Mouse (Mus musculus) lung, embryonic 14.5 days (tissue): Measurements from ENCODE around the gene Btbd9. TPM values are rescaled to one million over a fixed set of nuclear protein-coding genes. Genes with fewer than 3 reads are reported as not detected.

Experiments
- ATAC-seq: fragments of 200-750 bp; cut with Nextera tagmentation; 2 replicates; pipeline ENCODE4 v1.8.0; 2017; ENCODE audit warnings: mild to moderate bottlenecking, moderate TSS enrichment, moderate library complexity; ENCODE audit not compliant: insufficient read depth
- DNase-seq: peaks from one replicate; pipeline ENCODE4 v3.0.0-alpha.2; 2015
- H3K27ac ChIP-seq: fragments of 300-500 bp; sonication (generic); 2 replicates; pipeline ENCODE4 v1.5.1; 2014; ENCODE audit warnings: low read depth, mild to moderate bottlenecking, moderate library complexity
- H3K27me3 ChIP-seq: fragments of 300-500 bp; sonication (generic); 2 replicates; pipeline ENCODE4 v1.6.1; 2014; ENCODE audit warnings: low read length, control low read depth; ENCODE audit not compliant: insufficient read depth
- H3K36me3 ChIP-seq: fragments of 300-500 bp; sonication (generic); 2 replicates; pipeline ENCODE4 v1.6.1; 2014; ENCODE audit warnings: control low read depth; ENCODE audit not compliant: insufficient read depth
- H3K4me1 ChIP-seq: fragments of 300-500 bp; sonication (generic); 2 replicates; pipeline ENCODE4 v1.6.1; 2014; ENCODE audit warnings: antibody characterized with exemption, control low read depth; ENCODE audit not compliant: insufficient read depth
- H3K4me2 ChIP-seq: fragments of 300-500 bp; sonication (generic); 2 replicates; pipeline ENCODE4 v1.6.1; 2014; ENCODE audit warnings: mild to moderate bottlenecking
- H3K4me3 ChIP-seq: fragments of 300-500 bp; sonication (generic); 2 replicates; pipeline ENCODE4 v1.5.1; 2014; ENCODE audit warnings: low read depth, low read length
- H3K9ac ChIP-seq: fragments of 300-500 bp; sonication (generic); 2 replicates; pipeline ENCODE4 v1.6.1; 2014
- H3K9me3 ChIP-seq: fragments of 300-500 bp; sonication (generic); 2 replicates; pipeline ENCODE4 v1.6.1; 2016; ENCODE audit warnings: low read depth, low read length, control low read depth
- CTCF ChIP-seq: IDR thresholded peaks from 2 replicates; pipeline ENCODE4 v1.5.1; 2016; ENCODE audit warnings: antibody characterized with exemption, low read depth
- whole genome bisulfite sequencing: fragments of 180-500 bp; shearing (Covaris S2); extraction: QIAGEN DNeasy Blood & Tissue Kit; methylation state at CpG from one replicate; pipeline ENCODE4 v1.1.7; 2014; 5-methylcytosine and 5-hydroxymethylcytosine counted together
- polyA plus RNA-seq: library from polyadenylated mRNA; unstranded; fragments of >200 nt; fragmentation: Nextera tagmentation; extraction: Ambion mirVana; gene quantifications from 2 replicates; pipeline ENCODE4 v1.2.1, GENCODE M21; 2014

Btbd9 gene
- polyA plus RNA-seq, 1 experiment from 2014 or later, result 51.8 TPM

GRCm38 (mm10) chr17:30498779-30499178 is 77.5 kb downstream of the Btbd9 start:
- Histone ChIP-seq H3K36me3 (no peaks in the 10 kb centered on the region), H3K9ac (no peak overlapping the region), H3K27me3 (no peaks in the 10 kb centered on the region), H3K4me2 (no peak overlapping the region), H3K4me1 (peaks cover 3% of the 10 kb centered on the region; the same call in 1 of the 2 replicates), H3K4me3 (no peak overlapping the region), H3K27ac (no peak overlapping the region), H3K9me3 (no peaks in the 10 kb centered on the region)
- ATAC-seq (no peak), DNase-seq (no peak)
- 67% methylated on average over 5 of the region's 5 CpGs for WGBS
- TF ChIP-seq CTCF, result no peak

- ATAC-seq, result peak; percentile 35; the same call in 1 of the 2 replicates
- whole genome bisulfite sequencing, result 38% methylated on average over 6 of the region's 6 CpGs
Observed at GRCm38 (mm10) chr17:30498376-30498719, 77.9 kb downstream of the Btbd9 start.

GRCm38 (mm10) chr17:30497525-30498375 is 78.5 kb downstream of the Btbd9 start:
- ATAC-seq, result peak; percentile 54
- no peak overlapping the region for H3K4me3 ChIP-seq
- no peaks in the 10 kb centered on the region for H3K36me3 ChIP-seq
- H3K27me3 ChIP-seq, result no peaks in the 10 kb centered on the region
- H3K27ac ChIP-seq, result peak overlapping the region; percentile 69; the same call in 1 of the 2 replicates
- no peaks in the 10 kb centered on the region for H3K9me3 ChIP-seq
- no peak overlapping the region for H3K9ac ChIP-seq
- TF ChIP-seq CTCF, result no peak
- 0 out of 2 replicates have a peak overlapping the region, but pooled peaks have one; percentile 15 for H3K4me2 ChIP-seq
- WGBS, result 48% methylated on average over 11 of the region's 11 CpGs
- H3K4me1 ChIP-seq, result peaks cover 3% of the 10 kb centered on the region; the same call in 1 of the 2 replicates
- peak; percentile 65 for DNase-seq

More at GRCm38 (mm10) chr17:30498376-30498719, 77.9 kb downstream of the Btbd9 start:
- DNase-seq, result peak; percentile 68
- H3K27ac ChIP-seq, result no peak overlapping the region; the same call in 1 of the 2 replicates
- H3K4me2 ChIP-seq, result no peak overlapping the region
- no peak overlapping the region for H3K9ac ChIP-seq
- H3K4me1 ChIP-seq, result peaks cover 3% of the 10 kb centered on the region; the same call in 1 of the 2 replicates
- no peak overlapping the region for H3K4me3 ChIP-seq
- no peak for TF ChIP-seq CTCF
- H3K27me3 ChIP-seq, result no peaks in the 10 kb centered on the region
- no peaks in the 10 kb centered on the region for H3K36me3 ChIP-seq
- H3K9me3 ChIP-seq, result no peaks in the 10 kb centered on the region

GRCm38 (mm10) chr17:30495567-30495966 is 80.7 kb downstream of the Btbd9 start:
- Histone ChIP-seq H3K27me3 (no peaks in the 10 kb centered on the region), H3K4me1 (peaks cover 3% of the 10 kb centered on the region; the same call in 1 of the 2 replicates), H3K9ac (no peak overlapping the region), H3K4me3 (no peak overlapping the region), H3K9me3 (no peaks in the 10 kb centered on the region), H3K4me2 (no peak overlapping the region), H3K36me3 (no peaks in the 10 kb centered on the region), H3K27ac (no peak overlapping the region)
- WGBS, result 73% methylated on average over 2 of the region's 2 CpGs
- DNase-seq, result no peak
- ATAC-seq, result no peak
- no peak for TF ChIP-seq CTCF

GRCm38 (mm10) chr17:30495154-30495553 is 81.1 kb downstream of the Btbd9 start:
- H3K4me2 ChIP-seq, result no peak overlapping the region

GRCm38 (mm10) chr17:30493481-30493880 is 82.8 kb downstream of the Btbd9 start:
- Histone ChIP-seq H3K9me3 (no peaks in the 10 kb centered on the region), H3K36me3 (no peaks in the 10 kb centered on the region), H3K27me3 (no peaks in the 10 kb centered on the region), H3K4me1 (0 out of 2 replicates have a peak, but pooled peaks cover 3% of the 10 kb centered on the region), H3K27ac (no peak overlapping the region), H3K4me2 (no peak overlapping the region), H3K4me3 (no peak overlapping the region), H3K9ac (no peak overlapping the region)
- ATAC-seq (no peak), DNase-seq (no peak)
- no peak for TF ChIP-seq CTCF
- WGBS, result 90% methylated on average over 6 of the region's 6 CpGs

More at GRCm38 (mm10) chr17:30495154-30495553, 81.1 kb downstream of the Btbd9 start:
- Histone ChIP-seq H3K9me3 (no peaks in the 10 kb centered on the region), H3K27me3 (no peaks in the 10 kb centered on the region), H3K36me3 (no peaks in the 10 kb centered on the region), H3K4me3 (no peak overlapping the region), H3K9ac (no peak overlapping the region), H3K4me1 (peaks cover 3% of the 10 kb centered on the region; the same call in 1 of the 2 replicates), H3K27ac (no peak overlapping the region)
- ATAC-seq (no peak), DNase-seq (no peak)
- no peak for TF ChIP-seq CTCF
- WGBS, result 81% methylated on average over 2 of the region's 2 CpGs

- TF ChIP-seq CTCF, result no peak
- H3K4me3 ChIP-seq, result no peak overlapping the region
- DNase-seq (no peak), ATAC-seq (no peak)
- H3K36me3 ChIP-seq, result no peaks in the 10 kb centered on the region
- H3K9me3 ChIP-seq, result no peaks in the 10 kb centered on the region
- H3K4me2 ChIP-seq, result no peak overlapping the region
- no peaks in the 10 kb centered on the region for H3K27me3 ChIP-seq
- 92% methylated on average over 5 of the region's 5 CpGs for WGBS
- H3K4me1 ChIP-seq, result no peaks in the 10 kb centered on the region
- no peak overlapping the region for H3K27ac ChIP-seq
- H3K9ac ChIP-seq, result no peak overlapping the region
Observed at GRCm38 (mm10) chr17:30492191-30492590, 84.1 kb downstream of the Btbd9 start.
